Mouse (Mus musculus) thymus, postnatal 14 days (tissue): Measurements from ENCODE around the gene Pole2.
"Not testable (repeated sequence)": the region's sequence is repeated elsewhere in the genome, so short reads cannot be mapped to it uniquely, and the experiment has no call there.

Experiments used
- DNase-seq: peaks from one replicate; pipeline ENCODE4 v3.0.0; 2021

Pole2 gene

GRCm38 (mm10) chr12:69177526-69177925 lies 50.5 kb downstream of the Pole2 start:
- DNase-seq, result no peak

- no peak for DNase-seq
Measured at GRCm38 (mm10) chr12:69175975-69176374, 52.0 kb downstream of the Pole2 start.

- no peak for DNase-seq
Measured at GRCm38 (mm10) chr12:69171307-69171706, 56.7 kb downstream of the Pole2 start.

GRCm38 (mm10) chr12:69168461-69169106 lies 59.4 kb downstream of the Pole2 start, which contains the start of gene Lrr1:
TSS of gene Lrr1 (plus strand) at chr12:69168814.
- DNase-seq, result peak; percentile 86

GRCm38 (mm10) chr12:69167656-69168460 lies 60.1 kb downstream of the Pole2 start:
- no peak for DNase-seq

GRCm38 (mm10) chr12:69166861-69167581 lies 61.0 kb downstream of the Pole2 start:
- not testable (repeated sequence) for DNase-seq

GRCm38 (mm10) chr12:69164904-69165303 lies 63.1 kb downstream of the Pole2 start:
- DNase-seq, result no peak

GRCm38 (mm10) chr12:69163586-69163985 lies 64.4 kb downstream of the Pole2 start:
- not testable (repeated sequence) for DNase-seq

GRCm38 (mm10) chr12:69160677-69161076 lies 67.3 kb downstream of the Pole2 start:
- DNase-seq, result not testable (repeated sequence)

GRCm38 (mm10) chr12:69159578-69159940 lies 68.4 kb downstream of the Pole2 start:
- no peak for DNase-seq

GRCm38 (mm10) chr12:69158765-69159577 lies 69.0 kb downstream of the Pole2 start, which contains the start of gene Rps29:
TSS of gene Rps29 (minus strand) at chr12:69159186.
- peak; percentile 96 for DNase-seq

GRCm38 (mm10) chr12:69158366-69158764 lies 69.6 kb downstream of the Pole2 start:
- DNase-seq, result no peak

- DNase-seq, result no peak
Measured at GRCm38 (mm10) chr12:69157107-69157506, 70.9 kb downstream of the Pole2 start.

- no peak for DNase-seq
Measured at GRCm38 (mm10) chr12:69156436-69156835, 71.6 kb downstream of the Pole2 start.

- no peak for DNase-seq
Measured at GRCm38 (mm10) chr12:69155923-69156322, 72.1 kb downstream of the Pole2 start.
